Mouse (Mus musculus): ENCODE results near the gene Adcy1. TPM values are rescaled to one million over a fixed set of nuclear protein-coding genes. Genes with fewer than 3 reads are reported as not detected.

Gene Adcy1
- polyA plus RNA-seq, 1 experiment from 2014 or later = 0.54 TPM

- Histone ChIP-seq H3K36me3 (replicated peaks; ENCODE audit: insufficient read depth, low read length) (no peaks in the 10 kb centered on the region), H3K9ac (replicated peaks) (no peak overlapping the region), H3K4me1 (ENCODE audit: insufficient read depth) (peaks cover 4% of the 10 kb centered on the region; the same call in 1 of the 2 replicates), H3K4me3 (ENCODE audit: low read depth, low read length) (no peak overlapping the region), H3K4me2 (ENCODE audit: low read depth, low read length) (no peak overlapping the region), H3K9me3 (ENCODE audit: low read length) (no peaks in the 10 kb centered on the region), H3K27me3 (ENCODE audit: insufficient read depth, low read length) (no peaks in the 10 kb centered on the region), H3K27ac (ENCODE audit: low read depth) (no peak overlapping the region)
- WGBS (ENCODE audit: insufficient replicate concordance) = 74% methylated on average over 6 of the region's 6 CpGs
- no peak for DNase-seq
- TF ChIP-seq CTCF (IDR thresholded peaks at IDR 0.05; ENCODE audit: low read depth) = no peak
- no peak for TF ChIP-seq EP300 (IDR thresholded peaks at IDR 0.05; ENCODE audit: low read depth)
- ATAC-seq = 0 out of 2 replicates have a peak, but pooled peaks have one; percentile 7
These were observed 72.0 kb downstream of the Adcy1 start for GRCm38 (mm10) chr11:7135301-7135700.

- 74% methylated on average over 9 of the region's 9 CpGs for WGBS (ENCODE audit: insufficient replicate concordance)
- peak; percentile 28; the same call in 1 of the 2 replicates for ATAC-seq
These were observed 72.5 kb downstream of the Adcy1 start for GRCm38 (mm10) chr11:7135763-7136162.

GRCm38 (mm10) chr11:7136246-7136855 lies 73.1 kb downstream of the Adcy1 start:
- no peak overlapping the region for H3K4me3 ChIP-seq (ENCODE audit: low read depth, low read length)
- H3K27ac ChIP-seq (ENCODE audit: low read depth) = no peak overlapping the region
- H3K4me2 ChIP-seq (ENCODE audit: low read depth, low read length) = no peak overlapping the region
- H3K9me3 ChIP-seq (ENCODE audit: low read length) = no peaks in the 10 kb centered on the region
- H3K27me3 ChIP-seq (ENCODE audit: insufficient read depth, low read length) = no peaks in the 10 kb centered on the region
- no peaks in the 10 kb centered on the region for H3K36me3 ChIP-seq (replicated peaks; ENCODE audit: insufficient read depth, low read length)
- peak; percentile 55 for ATAC-seq
- no peak overlapping the region for H3K9ac ChIP-seq (replicated peaks)
- WGBS (ENCODE audit: insufficient replicate concordance) = 84% methylated on average over 5 of the region's 5 CpGs
- TF ChIP-seq CTCF (IDR thresholded peaks at IDR 0.05; ENCODE audit: low read depth) = no peak
- TF ChIP-seq EP300 (IDR thresholded peaks at IDR 0.05; ENCODE audit: low read depth) = no peak
- no peak for DNase-seq
- H3K4me1 ChIP-seq (ENCODE audit: insufficient read depth) = peaks cover 4% of the 10 kb centered on the region; the same call in 1 of the 2 replicates

More at GRCm38 (mm10) chr11:7135763-7136162, 72.5 kb downstream of the Adcy1 start:
- TF ChIP-seq EP300 (IDR thresholded peaks at IDR 0.05; ENCODE audit: low read depth) (no peak), CTCF (IDR thresholded peaks at IDR 0.05; ENCODE audit: low read depth) (no peak)
- no peak for DNase-seq
- no peak overlapping the region for H3K4me3 ChIP-seq (ENCODE audit: low read depth, low read length)
- no peaks in the 10 kb centered on the region for H3K9me3 ChIP-seq (ENCODE audit: low read length)
- H3K36me3 ChIP-seq (replicated peaks; ENCODE audit: insufficient read depth, low read length) = no peaks in the 10 kb centered on the region
- H3K9ac ChIP-seq (replicated peaks) = no peak overlapping the region
- H3K4me1 ChIP-seq (ENCODE audit: insufficient read depth) = peaks cover 4% of the 10 kb centered on the region; the same call in 1 of the 2 replicates
- H3K27me3 ChIP-seq (ENCODE audit: insufficient read depth, low read length) = no peaks in the 10 kb centered on the region
- no peak overlapping the region for H3K4me2 ChIP-seq (ENCODE audit: low read depth, low read length)
- no peak overlapping the region for H3K27ac ChIP-seq (ENCODE audit: low read depth)

- H3K27ac ChIP-seq (ENCODE audit: low read depth) = no peak overlapping the region
- TF ChIP-seq EP300 (IDR thresholded peaks at IDR 0.05; ENCODE audit: low read depth) (no peak), CTCF (IDR thresholded peaks at IDR 0.05; ENCODE audit: low read depth) (no peak)
- DNase-seq = no peak
- H3K36me3 ChIP-seq (replicated peaks; ENCODE audit: insufficient read depth, low read length) = no peaks in the 10 kb centered on the region
- no peak overlapping the region for H3K4me3 ChIP-seq (ENCODE audit: low read depth, low read length)
- no peak overlapping the region for H3K9ac ChIP-seq (replicated peaks)
- no peak overlapping the region for H3K4me2 ChIP-seq (ENCODE audit: low read depth, low read length)
- 72% methylated on average over 8 of the region's 8 CpGs for WGBS (ENCODE audit: insufficient replicate concordance)
- peaks cover 4% of the 10 kb centered on the region; the same call in 1 of the 2 replicates for H3K4me1 ChIP-seq (ENCODE audit: insufficient read depth)
- H3K9me3 ChIP-seq (ENCODE audit: low read length) = no peaks in the 10 kb centered on the region
- H3K27me3 ChIP-seq (ENCODE audit: insufficient read depth, low read length) = no peaks in the 10 kb centered on the region
- ATAC-seq = no peak
These were observed 75.1 kb downstream of the Adcy1 start for GRCm38 (mm10) chr11:7138370-7138769.

- H3K27me3 ChIP-seq (ENCODE audit: insufficient read depth, low read length) = no peaks in the 10 kb centered on the region
- H3K4me1 ChIP-seq (ENCODE audit: insufficient read depth) = peaks cover 4% of the 10 kb centered on the region; the same call in 1 of the 2 replicates
- H3K27ac ChIP-seq (ENCODE audit: low read depth) = no peak overlapping the region
- peak; percentile 78 for TF ChIP-seq CTCF (IDR thresholded peaks at IDR 0.05; ENCODE audit: low read depth)
- no peak for TF ChIP-seq EP300 (IDR thresholded peaks at IDR 0.05; ENCODE audit: low read depth)
- WGBS (ENCODE audit: insufficient replicate concordance) = 73% methylated on average over 3 of the region's 3 CpGs
- peak; percentile 51 for DNase-seq
- H3K9me3 ChIP-seq (ENCODE audit: low read length) = no peaks in the 10 kb centered on the region
- no peaks in the 10 kb centered on the region for H3K36me3 ChIP-seq (replicated peaks; ENCODE audit: insufficient read depth, low read length)
- ATAC-seq = no peak
- no peak overlapping the region for H3K4me2 ChIP-seq (ENCODE audit: low read depth, low read length)
- no peak overlapping the region for H3K9ac ChIP-seq (replicated peaks)
- no peak overlapping the region for H3K4me3 ChIP-seq (ENCODE audit: low read depth, low read length)
These were observed 77.2 kb downstream of the Adcy1 start for GRCm38 (mm10) chr11:7140449-7140848.

GRCm38 (mm10) chr11:7142725-7143124 lies 79.4 kb downstream of the Adcy1 start:
- peaks cover 7% of the 10 kb centered on the region for H3K4me1 ChIP-seq (ENCODE audit: insufficient read depth)
- no peaks in the 10 kb centered on the region for H3K9me3 ChIP-seq (ENCODE audit: low read length)
- no peak overlapping the region for H3K4me2 ChIP-seq (ENCODE audit: low read depth, low read length)
- no peaks in the 10 kb centered on the region for H3K36me3 ChIP-seq (replicated peaks; ENCODE audit: insufficient read depth, low read length)
- ATAC-seq = peak; percentile 27; the same call in 1 of the 2 replicates
- peak; percentile 49 for DNase-seq
- WGBS (ENCODE audit: insufficient replicate concordance) = 52% methylated on average over 3 of the region's 3 CpGs
- H3K4me3 ChIP-seq (ENCODE audit: low read depth, low read length) = no peak overlapping the region
- 0 out of 2 replicates have a peak overlapping the region, but pooled peaks have one; percentile 29 for H3K27ac ChIP-seq (ENCODE audit: low read depth)
- H3K27me3 ChIP-seq (ENCODE audit: insufficient read depth, low read length) = no peaks in the 10 kb centered on the region
- TF ChIP-seq CTCF (IDR thresholded peaks at IDR 0.05; ENCODE audit: low read depth) (no peak), EP300 (IDR thresholded peaks at IDR 0.05; ENCODE audit: low read depth) (no peak)
- H3K9ac ChIP-seq (replicated peaks) = no peak overlapping the region
